Comparison of ENCODE assay signal across 14 mouse cellular contexts in genomic region chr4:129235147-129235546, GRCm38 (mm10). TPM values are rescaled to one million over a fixed set of nuclear protein-coding genes. Genes with fewer than 3 reads are reported as not detected.
DNase-seq lines count a peak whose midpoint lies in the region; ATAC-seq and TF ChIP-seq lines count a peak whose summit lies in the region.
"Had no signal": no experiment of that assay in that cellular context is flagged by ENCODE, and none has a peak within 500 bp of the region (broad histone marks: within the 10 kb centered on the region; RNA-seq: fewer than 3 reads in every experiment).

No protein-coding gene starts in this region.

- WGBS in kidney, postnatal 0 days: 72% methylated on average over 3 of the region's 3 CpGs
- 52% methylated on average over 3 of the region's 3 CpGs for WGBS in intestine, postnatal 0 days
- WGBS in small intestine, adult 2 months: 74% methylated on average over 3 of the region's 3 CpGs

- no peak for TF ChIP-seq POLR2A in bone marrow macrophage, adult 2 months (IDR thresholded peaks at IDR 0.05; ENCODE audit: borderline replicate concordance, low read depth, low read length)
- no peak for TF ChIP-seq POLR2A in small intestine, adult 2 months (IDR thresholded peaks at IDR 0.05; ENCODE audit: low read depth, low read length)

- TF ChIP-seq CTCF in kidney, postnatal 0 days (IDR thresholded peaks at IDR 0.05; ENCODE audit: low read depth): no peak
- TF ChIP-seq CTCF in bone marrow macrophage, adult 2 months (IDR thresholded peaks at IDR 0.05; ENCODE audit: low read depth, low read length): no peak
- no peak for TF ChIP-seq CTCF in intestine, postnatal 0 days (IDR thresholded peaks at IDR 0.05; ENCODE audit: low read depth)
- TF ChIP-seq CTCF in small intestine, adult 2 months (IDR thresholded peaks at IDR 0.05; ENCODE audit: extremely low read depth, insufficient read length, insufficient replicate concordance, low read depth, low read length): no peak

- no peak for ATAC-seq in kidney, postnatal 0 days (replicated peaks; ENCODE audit: low FRiP score, low read depth)
- ATAC-seq in intestine, postnatal 0 days: no peak
- no peak for ATAC-seq in erythroblast, adult 5-6 weeks (replicated peaks; ENCODE audit: low FRiP score, poor library complexity, severe bottlenecking)
- ATAC-seq: forebrain, embryonic 15.5 days; hindbrain, embryonic 16.5 days; midbrain, embryonic 15.5 days had no signal

- H3K4me1 ChIP-seq in kidney, postnatal 0 days (replicated peaks; ENCODE audit: insufficient read depth, low read length): peaks cover 21% of the 10 kb centered on the region
- peaks cover 61% of the 10 kb centered on the region for H3K4me1 ChIP-seq in bone marrow macrophage, adult 2 months (ENCODE audit: control insufficient read depth, insufficient read depth, low read length)
- H3K4me1 ChIP-seq in intestine, postnatal 0 days (replicated peaks; ENCODE audit: control insufficient read depth, insufficient read depth, low read length): peaks cover 9% of the 10 kb centered on the region
- peaks cover 67% of the 10 kb centered on the region for H3K4me1 ChIP-seq in small intestine, adult 2 months (ENCODE audit: control insufficient read depth, insufficient read depth, insufficient read length, low read length)

- no peaks in the 10 kb centered on the region for H3K36me3 ChIP-seq in kidney, postnatal 0 days (ENCODE audit: insufficient read depth, low read length)
- no peaks in the 10 kb centered on the region; the same call in 1 of the 2 replicates for H3K36me3 ChIP-seq in intestine, postnatal 0 days (ENCODE audit: control insufficient read depth, insufficient read depth)
- no peaks in the 10 kb centered on the region; the same call in 1 of the 2 replicates for H3K36me3 ChIP-seq in small intestine, adult 2 months (ENCODE audit: control insufficient read depth, insufficient read depth, low read length)
- H3K36me3 ChIP-seq: embryonic facial prominence, embryonic 13.5 days; forebrain, embryonic 15.5 days; midbrain, embryonic 15.5 days had no signal

- no peak overlapping the region for H3K4me3 ChIP-seq in kidney, postnatal 0 days (replicated peaks; ENCODE audit: low read depth, low read length)
- H3K4me3 ChIP-seq in bone marrow macrophage, adult 2 months (ENCODE audit: insufficient read depth, low read length): no peak overlapping the region
- H3K4me3 ChIP-seq in intestine, postnatal 0 days (ENCODE audit: low read depth, low read length): no peak overlapping the region
- H3K4me3 ChIP-seq in small intestine, adult 2 months (ENCODE audit: low read depth, low read length): no peak overlapping the region
- H3K4me3 ChIP-seq: embryonic facial prominence, embryonic 13.5 days; forebrain, embryonic 15.5 days; midbrain, embryonic 15.5 days had no signal

- 0 out of 2 replicates have a peak overlapping the region, but pooled peaks have one; percentile 23 for H3K9ac ChIP-seq in kidney, postnatal 0 days (ENCODE audit: low read depth, low read length)
- no peak overlapping the region for H3K9ac ChIP-seq in intestine, postnatal 0 days (ENCODE audit: low read depth, low read length)
- H3K9ac ChIP-seq: embryonic facial prominence, embryonic 13.5 days; forebrain, embryonic 15.5 days; midbrain, embryonic 15.5 days had no signal

- no peak for DNase-seq in kidney, postnatal 0 days (ENCODE audit: low spot score)
- no peak for DNase-seq in kidney, adult 18-20 months
- DNase-seq in yolk sac, embryonic 10.5 days (ENCODE audit: low spot score): no peak
- DNase-seq: cerebellum, postnatal 10 days; gastrocnemius, postnatal 14 days; lung, postnatal 14 days had no signal

- no peaks in the 10 kb centered on the region for H3K27me3 ChIP-seq in kidney, postnatal 0 days (ENCODE audit: insufficient read depth, low read length)
- no peaks in the 10 kb centered on the region for H3K27me3 ChIP-seq in intestine, postnatal 0 days (replicated peaks; ENCODE audit: control insufficient read depth, insufficient read depth, low read length)
- no peaks in the 10 kb centered on the region for H3K27me3 ChIP-seq in small intestine, adult 2 months (ENCODE audit: control insufficient read depth, insufficient read depth, low read length)
- H3K27me3 ChIP-seq: embryonic facial prominence, embryonic 13.5 days; forebrain, embryonic 15.5 days; midbrain, embryonic 15.5 days had no signal

- H3K9me3 ChIP-seq in kidney, postnatal 0 days (replicated peaks; ENCODE audit: low read length): no peaks in the 10 kb centered on the region
- no peaks in the 10 kb centered on the region for H3K9me3 ChIP-seq in intestine, postnatal 0 days (ENCODE audit: control insufficient read depth)
- H3K9me3 ChIP-seq: embryonic facial prominence, embryonic 13.5 days; forebrain, embryonic 15.5 days; midbrain, embryonic 15.5 days had no signal

- H3K4me2 ChIP-seq in kidney, postnatal 0 days (ENCODE audit: low read length): no peak overlapping the region
- no peak overlapping the region; the same call in 1 of the 2 replicates for H3K4me2 ChIP-seq in intestine, postnatal 0 days (replicated peaks; ENCODE audit: low read depth)
- H3K4me2 ChIP-seq: embryonic facial prominence, embryonic 13.5 days; forebrain, embryonic 15.5 days; midbrain, embryonic 15.5 days had no signal

- peak overlapping the region; percentile 77 for H3K27ac ChIP-seq in kidney, postnatal 0 days
- peak overlapping the region; percentile 70 for H3K27ac ChIP-seq in bone marrow macrophage, adult 2 months (ENCODE audit: insufficient read depth, low read depth, low read length)
- H3K27ac ChIP-seq in intestine, postnatal 0 days (ENCODE audit: low read depth, low read length): peak overlapping the region; percentile 64; the same call in 1 of the 2 replicates
- H3K27ac ChIP-seq in small intestine, adult 2 months (ENCODE audit: insufficient read depth, low read depth, low read length): peak overlapping the region; percentile 89
- H3K27ac ChIP-seq: embryonic facial prominence, embryonic 13.5 days; forebrain, embryonic 15.5 days; midbrain, embryonic 15.5 days had no signal

RNA-seq across cellular contexts. Expression of gene C77080, which starts 26.1 kb away (rescaled TPM):
- polyA plus RNA-seq in kidney, postnatal 0 days (2015; fragmentation: Nextera tagmentation; extraction: Ambion mirVana): 9.8 and 11.3 TPM in 2 replicates
- 5.0 and 6.3 TPM in 2 replicates for polyA plus RNA-seq in bone marrow macrophage, adult 2 months (2012; ENCODE audit: insufficient read depth, insufficient read length, missing spikeins)
- 14.3 and 15.1 TPM in 2 replicates for polyA plus RNA-seq in intestine, postnatal 0 days (2015; fragmentation: Nextera tagmentation; extraction: Ambion mirVana)
- polyA plus RNA-seq in small intestine, adult 2 months (2012; rRNA removed): 102 and 267 TPM in 2 replicates
- total RNA-seq in erythroblast, adult 5-6 weeks (2015; ENCODE audit: low replicate concordance): not detected in 2 replicates
- not detected in 2 replicates for total RNA-seq in erythroblast, adult 5-6 weeks (2017; ENCODE audit: low replicate concordance)

RNA-seq across cellular contexts. Expression of gene Yars, which starts 45.6 kb away (rescaled TPM):
- polyA plus RNA-seq in kidney, postnatal 0 days (2015; fragmentation: Nextera tagmentation; extraction: Ambion mirVana): 48.9 and 55.9 TPM in 2 replicates
- polyA plus RNA-seq in bone marrow macrophage, adult 2 months (2012; ENCODE audit: insufficient read depth, insufficient read length, missing spikeins): 18.0 and 21.7 TPM in 2 replicates
- polyA plus RNA-seq in intestine, postnatal 0 days (2015; fragmentation: Nextera tagmentation; extraction: Ambion mirVana): 35.6 and 41.8 TPM in 2 replicates
- polyA plus RNA-seq in small intestine, adult 2 months (2012; rRNA removed): 5.5 and 7.8 TPM in 2 replicates
- total RNA-seq in erythroblast, adult 5-6 weeks (2015; ENCODE audit: low replicate concordance): 4.2 and 11.3 TPM in 2 replicates
- total RNA-seq in erythroblast, adult 5-6 weeks (2017; ENCODE audit: low replicate concordance): 10.7 and 34.0 TPM in 2 replicates

RNA-seq across cellular contexts. Expression of gene S100pbp, which starts 45.6 kb away (rescaled TPM):
- polyA plus RNA-seq in kidney, postnatal 0 days (2015; fragmentation: Nextera tagmentation; extraction: Ambion mirVana): 14.5 and 15.6 TPM in 2 replicates
- polyA plus RNA-seq in bone marrow macrophage, adult 2 months (2012; ENCODE audit: insufficient read depth, insufficient read length, missing spikeins): 25.9 and 26.8 TPM in 2 replicates
- 6.9 and 7.7 TPM in 2 replicates for polyA plus RNA-seq in intestine, postnatal 0 days (2015; fragmentation: Nextera tagmentation; extraction: Ambion mirVana)
- polyA plus RNA-seq in small intestine, adult 2 months (2012; rRNA removed): 2.3 and 6.4 TPM in 2 replicates
- total RNA-seq in erythroblast, adult 5-6 weeks (2015; ENCODE audit: low replicate concordance): 12.7 and 13.6 TPM in 2 replicates
- 7.5 and 8.7 TPM in 2 replicates for total RNA-seq in erythroblast, adult 5-6 weeks (2017; ENCODE audit: low replicate concordance)

RNA-seq across cellular contexts. Expression of gene Sync, which starts 52.3 kb away (rescaled TPM):
- polyA plus RNA-seq in kidney, postnatal 0 days (2015; fragmentation: Nextera tagmentation; extraction: Ambion mirVana): 0.63 and 0.78 TPM in 2 replicates
- not detected in 2 replicates for polyA plus RNA-seq in bone marrow macrophage, adult 2 months (2012; ENCODE audit: insufficient read depth, insufficient read length, missing spikeins)
- polyA plus RNA-seq in intestine, postnatal 0 days (2015; fragmentation: Nextera tagmentation; extraction: Ambion mirVana): 1.3 and 1.6 TPM in 2 replicates
- polyA plus RNA-seq in small intestine, adult 2 months (2012; rRNA removed): 0.34 and 0.37 TPM in 2 replicates
- not detected in 2 replicates for total RNA-seq in erythroblast, adult 5-6 weeks (2015; ENCODE audit: low replicate concordance)
- total RNA-seq in erythroblast, adult 5-6 weeks (2017; ENCODE audit: low replicate concordance): 0.56 TPM in 1 of 2 replicates, not detected in the other
